Mouse (Mus musculus) olfactory bulb, adult 2 months (tissue): ENCODE measurements around the gene Fbxo2.

Experiments used
- CTCF ChIP-seq: fragments of 200-500 bp; IDR thresholded peaks from 2 replicates; pipeline ENCODE4 v1.5.1; 2012; ENCODE audit warnings: low read depth, mild to moderate bottlenecking, low read length, moderate library complexity; ENCODE audit not compliant: insufficient read depth
- POLR2A ChIP-seq: fragments of 200-500 bp; IDR thresholded peaks from 2 replicates; pipeline ENCODE4 v1.6.1; 2012; ENCODE audit warnings: mild to moderate bottlenecking, low read depth, low read length, moderate library complexity; ENCODE audit not compliant: insufficient read depth

DNA sequence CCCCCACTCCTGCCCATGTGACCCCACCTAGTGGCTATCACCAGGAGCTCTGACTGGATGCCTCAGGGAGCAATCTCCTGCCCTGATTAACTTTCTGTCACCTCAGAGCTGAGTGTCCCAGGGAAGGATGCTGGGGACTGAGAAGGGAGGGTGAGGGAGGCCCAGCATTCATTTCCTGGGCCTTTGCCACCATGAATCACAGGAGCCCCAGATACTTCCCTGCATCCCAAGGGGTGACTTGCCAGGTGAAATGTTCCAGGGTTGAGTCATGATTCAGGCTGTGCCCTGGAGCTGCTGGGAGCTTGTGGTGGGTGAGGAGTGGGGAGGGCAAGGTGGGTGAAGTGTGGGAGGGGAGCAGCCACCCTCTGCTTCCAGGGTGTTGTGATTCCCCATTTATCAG is 17.3 kb downstream of the Fbxo2 start:
- no peak for TF ChIP-seq CTCF
- no peak for TF ChIP-seq POLR2A
